Mouse (Mus musculus) midbrain, embryonic 11.5 days (tissue): ENCODE measurements at regions not wholly inside any gene's neighbourhood (a gene's known extent, or its start where the extent isn't known, plus 50 kb on each side); places are given as distances from the start of the nearest gene placed in this dataset.
A peak's percentile ranks its signal among the peaks of the same experiment; 100 is the strongest.

Source experiments
- ATAC-seq: fragments of 200-750 bp; cut with Nextera tagmentation; 2 replicates; pipeline ENCODE4 v1.8.0; 2017; ENCODE audit warnings: moderate TSS enrichment, moderate library complexity; ENCODE audit not compliant: low FRiP score
- DNase-seq: peaks from one replicate; pipeline ENCODE4 v3.0.0; 2015; ENCODE audit warnings: low spot score; ENCODE audit errors: missing footprints
- H3K27ac ChIP-seq: fragments of 300-500 bp; sonication (generic); 2 replicates; pipeline ENCODE4 v1.5.1; 2014; ENCODE audit warnings: low read depth, low read length
- H3K27me3 ChIP-seq: fragments of 300-500 bp; sonication (generic); 2 replicates; pipeline ENCODE4 v1.6.1; 2014; ENCODE audit warnings: mild to moderate bottlenecking, low read length, moderate library complexity, mixed read lengths; ENCODE audit not compliant: control insufficient read depth, insufficient read depth
- H3K36me3 ChIP-seq: fragments of 300-500 bp; sonication (generic); 2 replicates; pipeline ENCODE4 v1.6.1; 2014; ENCODE audit warnings: mild to moderate bottlenecking, low read length, moderate library complexity, mixed read lengths; ENCODE audit not compliant: control insufficient read depth, insufficient read depth
- H3K4me1 ChIP-seq: fragments of 300-500 bp; sonication (generic); 2 replicates; pipeline ENCODE4 v1.6.1; 2014; ENCODE audit warnings: low read length; ENCODE audit not compliant: control insufficient read depth, insufficient read depth
- H3K4me2 ChIP-seq: fragments of 300-500 bp; sonication (generic); 2 replicates; pipeline ENCODE4 v1.6.1; 2014; ENCODE audit warnings: mild to moderate bottlenecking, moderate library complexity
- H3K4me3 ChIP-seq: fragments of 300-500 bp; sonication (generic); 2 replicates; pipeline ENCODE4 v1.5.1; 2014; ENCODE audit warnings: low read depth, low read length
- H3K9ac ChIP-seq: fragments of 300-500 bp; sonication (generic); 2 replicates; pipeline ENCODE4 v1.6.1; 2014; ENCODE audit warnings: low read length
- H3K9me3 ChIP-seq: fragments of 300-500 bp; sonication (generic); 2 replicates; pipeline ENCODE4 v1.6.1; 2016; ENCODE audit warnings: low read length; ENCODE audit not compliant: control insufficient read depth
- WGBS: fragments of 180-500 bp; shearing (Covaris S2); extraction: QIAGEN DNeasy Blood & Tissue Kit; methylation state at CpG from one replicate; pipeline ENCODE4 v1.1.7; 2014; 5-methylcytosine and 5-hydroxymethylcytosine counted together

DNA sequence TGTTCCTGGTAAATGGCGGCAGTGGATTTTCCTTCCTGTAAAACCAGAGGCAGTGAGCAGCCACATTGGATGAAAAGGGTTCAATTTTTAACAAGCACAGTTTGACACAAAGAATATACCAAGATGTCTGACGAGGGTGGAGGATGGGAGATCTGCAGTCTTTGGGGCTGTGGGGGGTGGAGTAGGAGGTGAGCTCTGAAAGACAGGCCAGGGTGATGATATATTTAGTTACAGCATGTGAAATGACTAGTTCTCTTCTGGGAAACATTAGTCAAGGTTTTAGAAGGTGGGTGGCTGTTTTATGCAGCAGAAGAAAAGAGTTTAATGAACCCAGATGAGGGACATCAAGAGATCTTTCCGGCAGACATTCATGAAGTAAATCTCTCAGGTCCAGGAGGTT, 170.0 kb upstream of the Rxfp2 start:
- Histone ChIP-seq H3K27ac (no peak overlapping the region), H3K4me1 (no peaks in the 10 kb centered on the region; the same call in 1 of the 2 replicates), H3K4me3 (no peak overlapping the region), H3K4me2 (no peak overlapping the region), H3K9me3 (no peaks in the 10 kb centered on the region), H3K9ac (no peak overlapping the region), H3K36me3 (no peaks in the 10 kb centered on the region), H3K27me3 (no peaks in the 10 kb centered on the region)
- no peak for ATAC-seq
- no peak for DNase-seq
- WGBS = 89% methylated on average over 3 of the region's 3 CpGs

DNA sequence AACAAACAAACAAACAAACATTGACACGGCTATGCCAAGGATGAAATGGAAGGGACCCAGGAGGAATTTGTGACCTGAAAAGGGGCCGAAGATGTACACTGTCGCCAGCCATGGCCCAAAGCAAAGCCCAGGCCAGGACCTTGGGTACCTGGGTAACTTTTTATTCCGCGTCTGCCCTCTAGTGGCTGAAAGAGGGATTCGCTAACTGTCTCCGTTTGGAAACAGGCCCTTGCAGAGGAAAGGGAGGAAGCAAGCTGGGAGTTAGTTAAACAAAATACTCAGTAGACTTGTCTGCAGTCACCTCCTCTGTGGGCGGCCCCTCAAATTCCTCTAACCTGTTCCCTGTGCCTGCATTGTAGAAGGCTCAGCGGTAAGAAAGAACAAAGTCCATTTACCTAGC, 167.5 kb upstream of the Rxfp2 start:
- H3K9me3 ChIP-seq = no peaks in the 10 kb centered on the region
- peak; percentile 97 for DNase-seq
- no peak overlapping the region for H3K9ac ChIP-seq
- peak; percentile 75 for ATAC-seq
- H3K36me3 ChIP-seq = no peaks in the 10 kb centered on the region
- H3K4me1 ChIP-seq = no peaks in the 10 kb centered on the region
- 12% methylated on average over 9 of the region's 9 CpGs for WGBS
- H3K4me2 ChIP-seq = no peak overlapping the region
- H3K4me3 ChIP-seq = no peak overlapping the region
- no peak overlapping the region for H3K27ac ChIP-seq
- H3K27me3 ChIP-seq = no peaks in the 10 kb centered on the region

DNA sequence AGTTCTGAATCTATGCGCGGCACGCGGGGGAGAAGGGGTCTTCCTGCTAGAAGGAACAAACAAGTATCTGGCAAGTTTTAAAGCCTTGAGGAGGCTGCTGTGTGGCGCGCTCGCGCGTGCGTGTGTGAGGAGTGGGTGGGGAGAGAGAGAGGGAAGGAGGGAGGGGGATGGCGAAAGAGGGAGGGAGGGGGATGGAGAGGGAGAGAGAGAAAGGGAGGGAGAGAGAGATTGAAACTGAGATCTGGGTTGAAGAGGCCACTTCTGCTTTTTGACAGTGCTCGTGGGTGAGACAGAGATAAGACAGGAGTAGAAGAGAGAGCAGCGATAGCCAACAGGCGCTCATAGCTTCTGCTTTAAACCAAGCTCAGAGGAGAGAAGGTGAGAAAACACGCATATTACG, 166.0 kb upstream of the Rxfp2 start:
- ATAC-seq = no peak
- no peak overlapping the region for H3K4me3 ChIP-seq
- no peaks in the 10 kb centered on the region for H3K4me1 ChIP-seq
- no peak overlapping the region for H3K27ac ChIP-seq
- no peaks in the 10 kb centered on the region for H3K36me3 ChIP-seq
- H3K9me3 ChIP-seq = no peaks in the 10 kb centered on the region
- no peaks in the 10 kb centered on the region for H3K27me3 ChIP-seq
- peak; percentile 77 for DNase-seq
- 52% methylated on average over 16 of the region's 16 CpGs for WGBS
- no peak overlapping the region for H3K9ac ChIP-seq
- H3K4me2 ChIP-seq = no peak overlapping the region

DNA sequence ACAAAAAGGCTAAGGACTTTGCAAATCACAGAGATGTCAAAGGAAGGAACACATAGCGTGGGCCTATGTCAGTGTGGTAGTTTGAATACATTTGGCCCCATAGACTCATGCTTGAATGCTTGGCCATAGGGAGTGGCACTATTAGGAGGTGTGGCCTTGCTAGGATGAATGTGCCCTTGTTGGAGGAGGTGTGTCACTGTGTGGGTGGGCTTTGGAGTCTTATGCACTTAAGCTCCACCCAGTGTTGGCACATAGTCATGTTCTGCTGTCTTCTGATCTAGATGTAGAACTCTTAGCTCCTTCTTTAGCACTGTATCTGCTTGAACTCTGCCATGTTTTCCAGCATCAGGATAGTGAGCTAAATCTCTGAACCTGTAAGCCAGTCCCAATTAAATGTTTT, 162.4 kb upstream of the Rxfp2 start:
- ATAC-seq (no peak), DNase-seq (no peak)
- Histone ChIP-seq H3K36me3 (no peaks in the 10 kb centered on the region), H3K4me3 (no peak overlapping the region), H3K27me3 (no peaks in the 10 kb centered on the region), H3K4me1 (no peaks in the 10 kb centered on the region), H3K27ac (no peak overlapping the region), H3K4me2 (no peak overlapping the region), H3K9me3 (no peaks in the 10 kb centered on the region), H3K9ac (no peak overlapping the region)
- WGBS = 87% methylated on average over 1 of the region's 1 CpGs

DNA sequence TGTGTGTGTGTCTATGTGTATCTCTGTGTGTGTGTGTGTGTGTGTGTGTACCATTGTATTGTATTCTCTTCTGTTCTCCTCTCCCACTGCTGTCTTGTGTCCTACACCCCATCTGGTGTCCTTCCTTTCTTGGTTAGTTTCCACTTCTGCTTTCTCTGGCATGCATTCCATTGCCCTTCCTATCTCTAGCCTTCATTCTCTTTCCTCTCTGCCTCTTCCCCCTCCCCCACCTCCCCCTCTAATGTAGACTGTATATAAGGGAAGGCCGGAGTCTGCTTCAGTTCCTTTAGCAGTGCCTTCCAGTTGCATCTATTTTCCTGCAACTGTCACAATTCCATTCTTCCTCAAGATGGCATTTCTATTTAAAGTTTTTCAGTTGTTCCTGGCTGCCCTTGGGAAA, 161.5 kb upstream of the Rxfp2 start:
- no peak overlapping the region for H3K4me3 ChIP-seq
- WGBS = 68% methylated on average over 1 of the region's 1 CpGs
- no peaks in the 10 kb centered on the region for H3K36me3 ChIP-seq
- no peaks in the 10 kb centered on the region for H3K4me1 ChIP-seq
- H3K9me3 ChIP-seq = no peaks in the 10 kb centered on the region
- no peak for ATAC-seq
- H3K27me3 ChIP-seq = no peaks in the 10 kb centered on the region
- no peak overlapping the region for H3K9ac ChIP-seq
- no peak overlapping the region for H3K4me2 ChIP-seq
- no peak overlapping the region for H3K27ac ChIP-seq
- DNase-seq = peak; percentile 75

DNA sequence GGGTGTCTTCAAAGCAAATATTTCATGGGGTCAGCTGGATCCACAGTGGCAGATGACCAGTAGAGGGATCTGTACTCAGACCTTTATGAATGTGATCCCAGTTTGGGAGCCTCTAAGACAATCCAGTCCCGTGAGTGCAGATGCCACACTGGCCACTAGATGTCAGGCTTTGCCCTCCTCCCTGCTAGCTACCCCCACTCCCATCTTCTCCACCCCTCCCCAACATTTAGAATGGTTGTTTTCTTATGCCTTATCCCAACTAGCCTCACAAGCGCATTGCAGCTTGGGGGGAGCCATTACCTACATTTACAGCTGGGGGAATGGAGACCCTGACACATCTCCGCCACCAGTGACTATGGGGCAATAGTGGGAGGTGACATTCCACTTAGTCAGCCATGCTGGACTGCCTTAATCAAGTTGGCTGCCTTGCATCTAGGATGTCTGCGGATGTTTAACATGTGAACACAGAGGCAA, 156.9 kb upstream of the Rxfp2 start:
- Histone ChIP-seq H3K9ac (no peak overlapping the region), H3K4me1 (no peaks in the 10 kb centered on the region), H3K4me2 (no peak overlapping the region), H3K27me3 (no peaks in the 10 kb centered on the region), H3K27ac (no peak overlapping the region), H3K4me3 (no peak overlapping the region), H3K36me3 (no peaks in the 10 kb centered on the region), H3K9me3 (no peaks in the 10 kb centered on the region)
- peak; percentile 81 for ATAC-seq
- peak; percentile 94 for DNase-seq
- WGBS = 50% methylated on average over 4 of the region's 4 CpGs

DNA sequence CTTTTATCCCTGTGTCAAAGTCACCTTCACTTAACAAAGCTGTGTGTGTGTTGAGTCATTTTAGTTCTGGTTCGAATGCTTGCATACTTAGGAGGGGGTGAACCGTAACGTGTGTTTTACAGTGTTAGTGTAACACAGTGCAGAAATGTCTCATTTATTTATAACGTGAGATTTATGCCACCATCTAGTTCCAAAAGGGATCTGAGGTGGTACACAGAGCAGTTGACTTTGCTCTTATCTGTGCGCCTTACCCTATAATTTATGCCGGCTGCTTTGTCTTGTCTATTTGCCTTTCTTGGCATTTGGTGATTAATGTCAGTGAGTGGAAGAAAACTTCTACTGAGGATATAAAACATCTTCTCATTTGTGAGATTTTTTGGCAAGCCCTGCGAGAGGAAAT, 150.5 kb upstream of the Rxfp2 start:
- 84% methylated on average over 7 of the region's 7 CpGs for WGBS
- Histone ChIP-seq H3K4me3 (no peak overlapping the region), H3K9ac (no peak overlapping the region), H3K4me2 (no peak overlapping the region), H3K9me3 (no peaks in the 10 kb centered on the region), H3K4me1 (0 out of 2 replicates have a peak, but pooled peaks cover 2% of the 10 kb centered on the region), H3K27ac (no peak overlapping the region), H3K27me3 (peaks cover 2% of the 10 kb centered on the region; the same call in 1 of the 2 replicates), H3K36me3 (no peaks in the 10 kb centered on the region)
- DNase-seq (no peak), ATAC-seq (no peak)

DNA sequence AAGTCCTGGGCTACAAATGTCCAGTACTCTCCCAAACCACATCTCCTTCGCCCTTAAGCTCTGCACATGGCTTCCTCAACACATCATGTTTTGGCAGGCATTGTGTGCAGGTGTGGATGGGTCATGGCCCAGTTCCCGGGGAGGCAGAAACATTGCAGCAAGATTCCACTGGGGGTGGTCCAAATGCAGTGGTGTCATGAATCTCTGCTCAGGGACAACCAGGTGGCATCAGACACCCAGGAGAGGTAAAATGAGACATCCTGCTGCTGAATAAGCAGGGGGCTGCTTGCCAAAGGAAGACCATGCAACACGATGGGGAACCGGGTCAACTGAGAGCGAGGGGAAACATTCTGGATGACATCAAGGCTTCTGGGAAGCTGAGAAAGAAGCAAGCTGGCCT, 149.0 kb upstream of the Rxfp2 start:
- no peak overlapping the region for H3K4me2 ChIP-seq
- ATAC-seq = no peak
- H3K4me1 ChIP-seq = 0 out of 2 replicates have a peak, but pooled peaks cover 2% of the 10 kb centered on the region
- no peak for DNase-seq
- no peaks in the 10 kb centered on the region for H3K9me3 ChIP-seq
- H3K27me3 ChIP-seq = peaks cover 2% of the 10 kb centered on the region; the same call in 1 of the 2 replicates
- H3K9ac ChIP-seq = no peak overlapping the region
- H3K27ac ChIP-seq = no peak overlapping the region
- no peak overlapping the region for H3K4me3 ChIP-seq
- no peaks in the 10 kb centered on the region for H3K36me3 ChIP-seq
- 92% methylated on average over 5 of the region's 5 CpGs for WGBS

DNA sequence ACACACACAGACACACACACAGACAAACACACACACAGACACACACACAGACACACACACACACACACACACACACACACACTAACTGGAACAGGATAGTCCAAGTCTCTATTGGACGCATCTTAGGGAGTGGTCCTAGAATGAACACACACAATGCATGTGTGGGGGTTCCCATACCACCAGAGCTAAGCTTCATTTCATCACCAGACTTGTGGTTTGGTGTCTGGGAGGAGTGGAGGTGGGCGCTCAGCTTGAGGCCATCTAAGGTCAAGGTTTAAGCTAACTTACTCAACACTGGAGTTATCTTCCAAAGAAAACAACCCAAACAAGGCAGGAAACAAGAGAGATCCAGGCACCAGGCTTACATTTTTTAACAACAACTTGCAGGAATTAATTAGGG, 147.9 kb upstream of the Rxfp2 start:
- 93% methylated on average over 2 of the region's 2 CpGs for WGBS
- no peak overlapping the region for H3K27ac ChIP-seq
- no peak for ATAC-seq
- no peaks in the 10 kb centered on the region for H3K36me3 ChIP-seq
- no peak for DNase-seq
- no peaks in the 10 kb centered on the region for H3K9me3 ChIP-seq
- no peak overlapping the region for H3K9ac ChIP-seq
- H3K27me3 ChIP-seq = peaks cover 2% of the 10 kb centered on the region; the same call in 1 of the 2 replicates
- H3K4me3 ChIP-seq = no peak overlapping the region
- H3K4me2 ChIP-seq = no peak overlapping the region
- 0 out of 2 replicates have a peak, but pooled peaks cover 2% of the 10 kb centered on the region for H3K4me1 ChIP-seq
